Mouse (Mus musculus) stomach, postnatal 0 days (tissue): ENCODE measurements around the gene Armc2. TPM values are rescaled to one million over a fixed set of nuclear protein-coding genes. Genes with fewer than 3 reads are reported as not detected.
A peak's percentile ranks its signal among the peaks of the same experiment; 100 is the strongest.

Experiments used
- ATAC-seq: fragments of 200-750 bp; cut with Nextera tagmentation; 2 replicates; pipeline ENCODE4 v1.8.0; 2017; ENCODE audit not compliant: low FRiP score, low TSS enrichment
- DNase-seq: peaks from one replicate; pipeline ENCODE4 v3.0.0-alpha.2; 2016; ENCODE audit warnings: low spot score
- H3K27ac ChIP-seq: fragments of 300-500 bp; sonication (generic); replicated peaks from 2 replicates; pipeline ENCODE4 v1.5.1; 2014; ENCODE audit warnings: mild to moderate bottlenecking, control low read depth
- H3K27me3 ChIP-seq: fragments of 300-500 bp; sonication (generic); 2 replicates; pipeline ENCODE4 v1.6.1; 2014; ENCODE audit warnings: low read length; ENCODE audit not compliant: control insufficient read depth, insufficient read depth
- H3K36me3 ChIP-seq: fragments of 300-500 bp; sonication (generic); 2 replicates; pipeline ENCODE4 v1.6.1; 2014; ENCODE audit warnings: low read length, mixed read lengths; ENCODE audit not compliant: control insufficient read depth, insufficient read depth
- H3K4me1 ChIP-seq: fragments of 300-500 bp; sonication (generic); replicated peaks from 2 replicates; pipeline ENCODE4 v1.6.1; 2014; ENCODE audit warnings: antibody characterized with exemption; ENCODE audit not compliant: control insufficient read depth, insufficient read depth
- H3K4me2 ChIP-seq: fragments of 300-500 bp; sonication (generic); replicated peaks from 2 replicates; pipeline ENCODE4 v1.6.1; 2014; ENCODE audit warnings: low read depth, mild to moderate bottlenecking, control low read depth, moderate library complexity
- H3K4me3 ChIP-seq: fragments of 300-500 bp; sonication (generic); 2 replicates; pipeline ENCODE4 v1.5.1; 2014; ENCODE audit warnings: low read depth, low read length, control low read depth
- H3K9ac ChIP-seq: fragments of 300-500 bp; sonication (generic); 2 replicates; pipeline ENCODE4 v1.6.1; 2014; ENCODE audit warnings: mild to moderate bottlenecking, low read length, control low read depth, mixed read lengths
- H3K9me3 ChIP-seq: fragments of 300-500 bp; sonication (generic); 2 replicates; pipeline ENCODE4 v1.6.1; 2016; ENCODE audit warnings: low read length; ENCODE audit not compliant: control insufficient read depth
- CTCF ChIP-seq: IDR thresholded peaks from 2 replicates; pipeline ENCODE4 v1.5.1; 2016; ENCODE audit warnings: antibody characterized with exemption, low read depth, mild to moderate bottlenecking, moderate library complexity
- EP300 ChIP-seq: optimal IDR thresholded peaks from 2 replicates; pipeline ENCODE3; 2016; ENCODE audit warnings: antibody characterized with exemption
- WGBS: fragments of 180-500 bp; shearing (Covaris S2); extraction: QIAGEN DNeasy Blood & Tissue Kit; methylation state at CpG from one replicate; pipeline ENCODE4 v1.1.7; 2014; 5-methylcytosine and 5-hydroxymethylcytosine counted together
- polyA plus RNA-seq: library from polyadenylated mRNA; unstranded; fragments of >200 nt; fragmentation: Nextera tagmentation; extraction: Ambion mirVana; gene quantifications from 2 replicates; pipeline ENCODE4 v1.2.1, GENCODE M21; 2015

Armc2 gene
- polyA plus RNA-seq, 1 experiment from 2014 or later, result 1.8 TPM

DNA sequence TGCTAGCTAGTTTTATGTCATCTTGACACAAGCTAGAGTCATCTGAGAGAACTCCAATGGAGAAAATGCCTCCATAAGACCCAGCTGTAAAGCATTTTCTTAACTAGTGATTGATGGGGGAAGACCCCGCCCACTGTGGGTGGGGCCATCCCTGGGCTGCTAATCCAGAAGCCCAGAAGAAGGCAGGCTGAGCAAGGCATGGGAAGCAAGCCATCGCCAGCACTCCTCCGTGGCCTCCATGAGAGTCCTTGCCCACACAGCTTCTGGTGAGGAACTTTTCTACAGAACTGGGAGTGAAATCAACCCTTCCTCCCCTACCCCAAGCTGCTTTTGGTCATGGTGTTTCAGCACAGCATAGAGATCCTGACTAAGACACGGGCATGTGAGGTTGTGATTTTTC, 79.2 kb downstream of the Armc2 start:
- no peak for ATAC-seq
- TF ChIP-seq EP300 (no peak), CTCF (no peak)
- Histone ChIP-seq H3K9me3 (no peaks in the 10 kb centered on the region), H3K4me1 (peaks cover 6% of the 10 kb centered on the region), H3K4me2 (no peak overlapping the region), H3K4me3 (no peak overlapping the region), H3K36me3 (no peaks in the 10 kb centered on the region), H3K27ac (no peak overlapping the region), H3K9ac (no peak overlapping the region), H3K27me3 (no peaks in the 10 kb centered on the region)
- DNase-seq, result no peak
- WGBS, result 67% methylated on average over 4 of the region's 4 CpGs

DNA sequence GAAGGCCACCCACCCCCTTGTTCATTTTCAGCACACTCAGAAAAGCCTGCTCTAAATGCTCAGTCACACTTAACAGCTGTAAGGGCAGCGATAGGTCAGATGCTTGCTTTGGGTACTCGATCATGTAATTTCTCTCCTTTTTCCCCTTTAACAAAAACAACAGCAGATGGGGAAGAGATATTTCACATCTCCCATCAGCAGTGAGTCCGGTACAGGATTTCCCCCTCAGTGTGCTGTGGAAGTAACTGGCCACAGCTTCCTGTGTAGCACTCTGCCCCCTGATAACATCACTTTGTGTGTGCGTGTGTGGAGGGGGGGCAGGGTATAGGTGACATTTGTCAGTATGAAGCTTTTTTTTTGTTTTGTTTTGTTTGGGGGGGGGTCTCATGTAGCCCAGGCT, 81.1 kb downstream of the Armc2 start:
- TF ChIP-seq CTCF (no peak), EP300 (no peak)
- H3K4me1 ChIP-seq, result peaks cover 6% of the 10 kb centered on the region
- no peaks in the 10 kb centered on the region for H3K9me3 ChIP-seq
- no peak overlapping the region for H3K4me3 ChIP-seq
- ATAC-seq, result no peak
- no peaks in the 10 kb centered on the region for H3K27me3 ChIP-seq
- no peak overlapping the region for H3K27ac ChIP-seq
- no peak for DNase-seq
- WGBS, result 39% methylated on average over 4 of the region's 4 CpGs
- no peak overlapping the region for H3K4me2 ChIP-seq
- no peak overlapping the region for H3K9ac ChIP-seq
- H3K36me3 ChIP-seq, result no peaks in the 10 kb centered on the region

DNA sequence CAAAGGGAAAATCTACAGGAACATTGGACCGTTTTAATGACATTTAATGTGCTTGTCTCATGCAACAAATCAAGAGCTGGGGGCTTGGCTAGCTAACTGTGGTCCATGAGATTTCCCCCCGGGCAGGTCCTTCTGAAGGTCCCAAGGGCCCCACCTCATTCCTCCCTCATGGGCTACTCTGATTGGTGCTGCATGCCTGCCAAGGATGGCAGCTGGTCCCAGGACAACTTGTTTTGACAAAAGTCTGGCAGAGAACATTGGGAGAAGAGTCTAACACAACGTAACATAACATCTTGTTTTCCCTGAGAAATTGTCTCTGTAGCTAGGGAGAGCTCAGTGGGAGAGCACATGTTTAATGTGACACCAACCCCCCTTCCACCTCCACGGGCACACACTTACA, 82.1 kb downstream of the Armc2 start:
- no peak for DNase-seq
- no peaks in the 10 kb centered on the region for H3K36me3 ChIP-seq
- H3K9ac ChIP-seq, result no peak overlapping the region
- WGBS, result 35% methylated on average over 4 of the region's 4 CpGs
- no peak overlapping the region for H3K4me3 ChIP-seq
- no peak overlapping the region for H3K27ac ChIP-seq
- ATAC-seq, result no peak
- no peaks in the 10 kb centered on the region for H3K9me3 ChIP-seq
- H3K4me2 ChIP-seq, result no peak overlapping the region
- H3K27me3 ChIP-seq, result no peaks in the 10 kb centered on the region
- TF ChIP-seq CTCF (no peak), EP300 (no peak)
- H3K4me1 ChIP-seq, result peaks cover 6% of the 10 kb centered on the region

DNA sequence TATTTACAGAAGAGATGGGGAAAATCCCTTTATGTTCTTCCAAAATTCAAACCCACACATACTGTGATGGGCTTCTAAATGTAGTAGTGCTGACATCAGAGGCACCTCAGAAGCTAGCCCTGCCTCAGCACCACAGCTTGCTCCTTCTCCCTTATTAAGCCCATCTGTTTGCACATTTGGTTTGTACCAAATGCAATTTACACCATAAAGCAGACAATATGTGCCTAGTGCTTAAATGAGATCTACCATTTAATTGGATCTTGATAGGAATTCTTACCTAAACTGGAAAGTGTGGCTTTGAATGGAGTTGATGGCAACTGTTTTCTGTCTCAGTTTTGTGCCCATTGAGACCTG, 82.8 kb downstream of the Armc2 start:
- Histone ChIP-seq H3K27ac (peak overlapping the region; percentile 74; the same call in 1 of the 2 replicates), H3K27me3 (no peaks in the 10 kb centered on the region), H3K9ac (0 out of 2 replicates have a peak overlapping the region, but pooled peaks have one; percentile 8), H3K4me2 (peak overlapping the region; percentile 38; the same call in 1 of the 2 replicates), H3K9me3 (no peaks in the 10 kb centered on the region), H3K4me3 (no peak overlapping the region), H3K36me3 (no peaks in the 10 kb centered on the region), H3K4me1 (peaks cover 6% of the 10 kb centered on the region)
- ATAC-seq (no peak), DNase-seq (no peak)
- TF ChIP-seq EP300, result no peak
- no peak for TF ChIP-seq CTCF

DNA sequence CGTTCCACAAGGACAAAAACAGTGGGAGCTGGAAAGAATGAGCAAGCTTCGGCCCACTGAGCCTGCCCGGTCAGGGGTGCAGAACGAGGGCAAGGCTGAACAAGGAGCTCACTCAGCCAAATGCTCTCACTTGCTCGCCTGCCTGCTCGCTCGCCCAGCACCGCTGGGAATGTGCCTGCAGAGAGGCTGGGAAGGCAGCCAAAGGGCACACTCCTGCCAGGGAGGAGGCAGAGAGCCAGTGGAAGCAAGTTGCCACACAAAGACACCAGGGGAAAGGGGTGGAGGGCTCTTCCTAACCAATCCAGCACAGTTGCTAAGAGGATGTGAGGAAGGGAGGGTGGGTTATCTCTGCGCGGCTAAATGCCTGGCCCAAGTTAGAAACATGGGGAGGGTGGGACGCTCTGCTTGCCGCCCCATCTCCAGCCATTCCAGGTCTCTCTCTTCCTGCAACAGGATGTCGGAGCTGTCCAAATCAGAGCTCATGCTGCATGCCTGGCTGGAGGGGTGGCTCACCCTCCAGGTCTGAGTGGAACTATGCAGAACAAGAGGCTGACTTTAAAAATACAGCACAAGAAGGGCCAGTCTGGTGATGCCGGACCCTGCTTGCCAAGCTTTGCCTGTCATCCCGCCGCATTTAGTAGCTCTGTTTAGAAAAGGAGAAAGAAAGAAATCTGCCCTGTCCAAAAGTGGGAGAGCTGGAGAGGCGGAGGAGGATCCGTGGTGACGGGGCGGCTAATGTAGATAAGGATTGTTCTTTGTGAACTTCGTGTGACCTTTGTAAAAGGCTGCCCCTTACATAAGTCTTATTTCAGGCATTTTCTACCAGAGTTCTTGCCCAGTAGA, 83.4 kb downstream of the Armc2 start:
- no peaks in the 10 kb centered on the region for H3K27me3 ChIP-seq
- H3K36me3 ChIP-seq, result no peaks in the 10 kb centered on the region
- 4% methylated on average over 21 of the region's 21 CpGs for WGBS
- H3K27ac ChIP-seq, result peak overlapping the region; percentile 74
- peaks cover 6% of the 10 kb centered on the region for H3K4me1 ChIP-seq
- peak overlapping the region; percentile 38 for H3K4me2 ChIP-seq
- 0 out of 2 replicates have a peak overlapping the region, but pooled peaks have one; percentile 8 for H3K9ac ChIP-seq
- TF ChIP-seq CTCF (no peak), EP300 (no peak)
- no peaks in the 10 kb centered on the region for H3K9me3 ChIP-seq
- peak overlapping the region; percentile 10; the same call in 1 of the 2 replicates for H3K4me3 ChIP-seq
- ATAC-seq (peak; percentile 49), DNase-seq (peak; percentile 59)

DNA sequence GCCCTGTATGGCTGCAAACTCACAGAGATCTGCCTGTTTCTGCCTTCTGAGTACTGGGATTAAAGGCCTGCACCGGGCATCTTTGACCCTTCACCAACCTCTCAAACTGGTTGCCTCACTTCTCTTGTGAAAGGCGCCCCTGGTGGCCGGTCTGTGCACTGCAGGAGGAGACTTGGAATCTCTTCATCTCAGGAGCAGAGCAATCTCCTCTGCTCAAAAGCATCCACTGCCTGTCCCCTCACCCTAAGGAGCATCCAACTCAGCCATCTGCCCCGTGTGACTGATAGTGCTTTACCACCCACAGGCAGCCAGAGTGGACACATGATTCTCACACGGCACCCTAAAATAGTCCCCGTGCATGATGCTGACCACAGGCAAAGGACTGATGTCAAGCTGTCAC, 84.7 kb downstream of the Armc2 start:
- TF ChIP-seq EP300 (no peak), CTCF (peak; percentile 73)
- Histone ChIP-seq H3K4me1 (peaks cover 6% of the 10 kb centered on the region), H3K9me3 (no peaks in the 10 kb centered on the region), H3K9ac (no peak overlapping the region), H3K27ac (no peak overlapping the region), H3K27me3 (no peaks in the 10 kb centered on the region), H3K36me3 (no peaks in the 10 kb centered on the region), H3K4me3 (no peak overlapping the region), H3K4me2 (no peak overlapping the region)
- DNase-seq, result peak; percentile 55
- 59% methylated on average over 6 of the region's 6 CpGs for WGBS
- ATAC-seq, result no peak
